Mouse (Mus musculus) liver, embryonic 11.5 days (tissue): ENCODE data around the gene Vmn1r185. TPM values are rescaled to one million over a fixed set of nuclear protein-coding genes. Genes with fewer than 3 reads are reported as not detected.
"Not testable (repeated sequence)": the region's sequence is repeated elsewhere in the genome, so short reads cannot be mapped to it uniquely, and the experiment has no call there.

Source experiments
- ATAC-seq: fragments of 200-750 bp; cut with Nextera tagmentation; replicated peaks from 2 replicates; pipeline ENCODE4 v1.8.0; 2017; ENCODE audit warnings: moderate number of reproducible peaks, mild to moderate bottlenecking, moderate TSS enrichment, moderate library complexity; ENCODE audit not compliant: low FRiP score
- DNase-seq: peaks from one replicate; pipeline ENCODE4 v3.0.0-alpha.2; 2017; ENCODE audit warnings: low spot score
- H3K27ac ChIP-seq: fragments of 300-500 bp; sonication (generic); 2 replicates; pipeline ENCODE4 v1.5.1; 2014; ENCODE audit warnings: mild to moderate bottlenecking, low read depth, low read length, control low read depth
- H3K27me3 ChIP-seq: fragments of 300-500 bp; sonication (generic); replicated peaks from 2 replicates; pipeline ENCODE4 v1.6.1; 2014; ENCODE audit warnings: low read length, mixed read lengths; ENCODE audit not compliant: control insufficient read depth, insufficient read depth
- H3K36me3 ChIP-seq: fragments of 300-500 bp; sonication (generic); 2 replicates; pipeline ENCODE4 v1.6.1; 2014; ENCODE audit warnings: mild to moderate bottlenecking, low read length, moderate library complexity, mixed read lengths; ENCODE audit not compliant: control insufficient read depth, insufficient read depth
- H3K4me1 ChIP-seq: fragments of 300-500 bp; sonication (generic); replicated peaks from 2 replicates; pipeline ENCODE4 v1.6.1; 2014; ENCODE audit warnings: low read length, mixed read lengths; ENCODE audit not compliant: control insufficient read depth, insufficient read depth
- H3K4me2 ChIP-seq: fragments of 300-500 bp; sonication (generic); 2 replicates; pipeline ENCODE4 v1.6.1; 2014; ENCODE audit warnings: mild to moderate bottlenecking, control low read depth, moderate library complexity
- H3K4me3 ChIP-seq: fragments of 300-500 bp; sonication (generic); 2 replicates; pipeline ENCODE4 v1.5.1; 2014; ENCODE audit warnings: low read depth, low read length, control low read depth
- H3K9ac ChIP-seq: fragments of 300-500 bp; sonication (generic); 2 replicates; pipeline ENCODE4 v1.6.1; 2014; ENCODE audit warnings: low read depth, low read length, control low read depth
- H3K9me3 ChIP-seq: fragments of 300-500 bp; sonication (generic); 2 replicates; pipeline ENCODE4 v1.6.1; 2016; ENCODE audit warnings: low read length, inconsistent platforms, mixed read lengths; ENCODE audit not compliant: control insufficient read depth
- WGBS: fragments of 180-500 bp; shearing (Covaris S2); extraction: QIAGEN DNeasy Blood & Tissue Kit; methylation state at CpG from one replicate; pipeline ENCODE4 v1.1.7; 2014; 5-methylcytosine and 5-hydroxymethylcytosine counted together
- polyA plus RNA-seq: library from polyadenylated mRNA; unstranded; fragments of >200 nt; fragmentation: Nextera tagmentation; extraction: Ambion mirVana; gene quantifications from 2 replicates; pipeline ENCODE4 v1.2.1, GENCODE M21; 2014

The Vmn1r185 gene
- not detected in 2 replicates for polyA plus RNA-seq

GRCm38 (mm10) chr7:26618364-26618763 lies at the start of gene Vmn1r185:
Gene Vmn1r185 (minus strand): TSS chr7:26618464.
- WGBS, result 65% methylated on average over 1 of the region's 1 CpGs

GRCm38 (mm10) chr7:26667466-26667865 lies 49.2 kb upstream of the Vmn1r185 start:
- not testable (repeated sequence) for ATAC-seq, H3K36me3 ChIP-seq, H3K9ac ChIP-seq, DNase-seq, H3K4me3 ChIP-seq, H3K4me1 ChIP-seq, H3K9me3 ChIP-seq, H3K27me3 ChIP-seq, H3K27ac ChIP-seq, H3K4me2 ChIP-seq
- 37% methylated on average over 2 of the region's 2 CpGs for WGBS

More at GRCm38 (mm10) chr7:26618364-26618763, at the start of gene Vmn1r185:
- H3K4me2 ChIP-seq, H3K36me3 ChIP-seq, H3K4me1 ChIP-seq, H3K27me3 ChIP-seq, H3K27ac ChIP-seq, ATAC-seq, DNase-seq, H3K9ac ChIP-seq, H3K9me3 ChIP-seq, H3K4me3 ChIP-seq: not testable (repeated sequence)

GRCm38 (mm10) chr7:26666011-26666410 lies 47.7 kb upstream of the Vmn1r185 start:
- no peak for ATAC-seq

GRCm38 (mm10) chr7:26589774-26590173 lies 28.5 kb downstream of the Vmn1r185 start:
- Histone ChIP-seq H3K9me3 (0 out of 2 replicates have a peak, but pooled peaks cover 2% of the 10 kb centered on the region), H3K4me2 (no peak overlapping the region), H3K4me1 (no peaks in the 10 kb centered on the region), H3K4me3 (no peak overlapping the region), H3K9ac (no peak overlapping the region), H3K27me3 (no peaks in the 10 kb centered on the region), H3K36me3 (no peaks in the 10 kb centered on the region), H3K27ac (no peak overlapping the region)
- ATAC-seq, result no peak
- whole genome bisulfite sequencing, result 58% methylated on average over 1 of the region's 1 CpGs
- DNase-seq, result no peak

More at GRCm38 (mm10) chr7:26666011-26666410, 47.7 kb upstream of the Vmn1r185 start:
- Histone ChIP-seq H3K4me1 (no peaks in the 10 kb centered on the region), H3K27me3 (no peaks in the 10 kb centered on the region), H3K4me2 (no peak overlapping the region), H3K9ac (no peak overlapping the region), H3K4me3 (no peak overlapping the region), H3K9me3 (no peaks in the 10 kb centered on the region), H3K36me3 (no peaks in the 10 kb centered on the region), H3K27ac (no peak overlapping the region)
- 73% methylated on average over 5 of the region's 5 CpGs for WGBS
- DNase-seq, result no peak

- no peaks in the 10 kb centered on the region for H3K27me3 ChIP-seq
- H3K9me3 ChIP-seq, result 0 out of 2 replicates have a peak, but pooled peaks cover 2% of the 10 kb centered on the region
- H3K36me3 ChIP-seq, result no peaks in the 10 kb centered on the region
- no peak overlapping the region for H3K9ac ChIP-seq
- no peaks in the 10 kb centered on the region for H3K4me1 ChIP-seq
- no peak for ATAC-seq
- H3K27ac ChIP-seq, result no peak overlapping the region
- no peak overlapping the region for H3K4me2 ChIP-seq
- no peak for DNase-seq
- H3K4me3 ChIP-seq, result no peak overlapping the region
Observed at GRCm38 (mm10) chr7:26589077-26589476, 29.2 kb downstream of the Vmn1r185 start.

Other genes with a start within 250 kb of the Vmn1r185 start
- not detected in 2 replicates for gene Nlrp9c, start 214.8 kb downstream of the Vmn1r185 start, polyA plus RNA-seq
- gene Nlrp4a, start 183.4 kb downstream of the Vmn1r185 start, polyA plus RNA-seq, result not detected in 2 replicates
- gene Nlrp9a, start 83.4 kb downstream of the Vmn1r185 start, polyA plus RNA-seq, result not detected in 2 replicates
- gene Cyp2b23, start 68.0 kb upstream of the Vmn1r185 start, polyA plus RNA-seq, result not detected in 2 replicates
- not detected in 2 replicates for gene Cyp2b19, start 138.7 kb upstream of the Vmn1r185 start, polyA plus RNA-seq
- not detected in 2 replicates for gene Cyp2g1, start 190.4 kb upstream of the Vmn1r185 start, polyA plus RNA-seq
- not detected in 2 replicates for gene Cyp2a5, start 216.8 kb upstream of the Vmn1r185 start, polyA plus RNA-seq